Mouse (Mus musculus): Measurements from ENCODE around the gene Foxn2. TPM values are rescaled to one million over a fixed set of nuclear protein-coding genes. Genes with fewer than 3 reads are reported as not detected.
A peak's percentile ranks its signal among the peaks of the same experiment; 100 is the strongest.

Gene Foxn2
- total RNA-seq, 2 experiments from 2014 or later: 15.6 to 15.9 TPM

GRCm38 (mm10) chr17:88498090-88498682, 57.7 kb downstream of the Foxn2 start:
- DNase-seq (ENCODE audit: extremely low spot score in 1 of 2, low spot score in 2 of 2): no peak
- Histone ChIP-seq H3K27ac (no peak overlapping the region), H3K4me3 (no peak overlapping the region)
- intact Hi-C loops (cut with DNase I): no loop called here
- no peak for TF ChIP-seq CTCF (IDR thresholded peaks at IDR 0.05)

GRCm38 (mm10) chr17:88504056-88504455, 63.5 kb downstream of the Foxn2 start:
- intact Hi-C loops (cut with DNase I): no loop called here
- Histone ChIP-seq H3K27ac (no peak overlapping the region), H3K4me3 (no peak overlapping the region)
- no peak for DNase-seq (ENCODE audit: extremely low spot score in 1 of 2, low spot score in 2 of 2)
- TF ChIP-seq CTCF (IDR thresholded peaks at IDR 0.05): no peak

- intact Hi-C loops (cut with DNase I): loop anchor here (5.0 kb wide), 1 partner anchor 63 kb away; the partner anchor contains the start of gene Foxn2
- DNase-seq (ENCODE audit: extremely low spot score in 1 of 2, low spot score in 2 of 2): no peak
- no peak for TF ChIP-seq CTCF (IDR thresholded peaks at IDR 0.05)
- Histone ChIP-seq H3K4me3 (no peak overlapping the region), H3K27ac (no peak overlapping the region)
Measured at GRCm38 (mm10) chr17:88505275-88505723, 64.8 kb downstream of the Foxn2 start.

- H3K4me3 ChIP-seq: no peak overlapping the region
- intact Hi-C loops (cut with DNase I): loop anchor here (5.0 kb wide), 1 partner anchor 64 kb away; the partner anchor contains the start of gene Foxn2
- no peak overlapping the region for H3K27ac ChIP-seq
- TF ChIP-seq CTCF (IDR thresholded peaks at IDR 0.05): no peak
- DNase-seq (ENCODE audit: extremely low spot score in 1 of 2, low spot score in 2 of 2): no peak
Measured at GRCm38 (mm10) chr17:88505941-88506340, 65.4 kb downstream of the Foxn2 start.

GRCm38 (mm10) chr17:88507376-88507775, 66.9 kb downstream of the Foxn2 start:
- Histone ChIP-seq H3K27ac (no peak overlapping the region), H3K4me3 (no peak overlapping the region)
- no peak for DNase-seq (ENCODE audit: extremely low spot score in 1 of 2, low spot score in 2 of 2)
- TF ChIP-seq CTCF (IDR thresholded peaks at IDR 0.05): no peak
- intact Hi-C loops (cut with DNase I): loop anchor here (5.0 kb wide), 1 partner anchor 65 kb away; the partner anchor contains the start of gene Foxn2

GRCm38 (mm10) chr17:88508846-88509508, 68.5 kb downstream of the Foxn2 start:
- Histone ChIP-seq H3K4me3 (no peak overlapping the region), H3K27ac (no peak overlapping the region)
- no peak for DNase-seq (ENCODE audit: extremely low spot score in 1 of 2, low spot score in 2 of 2)
- intact Hi-C loops (cut with DNase I): loop anchor here (5.0 kb wide), 1 partner anchor 67 kb away; the partner anchor contains the start of gene Foxn2
- no peak for TF ChIP-seq CTCF (IDR thresholded peaks at IDR 0.05)

- no peak for TF ChIP-seq CTCF (IDR thresholded peaks at IDR 0.05)
Measured at GRCm38 (mm10) chr17:88509999-88510398, 69.5 kb downstream of the Foxn2 start.

GRCm38 (mm10) chr17:88511095-88511551, 70.6 kb downstream of the Foxn2 start:
- TF ChIP-seq CTCF (IDR thresholded peaks at IDR 0.05): peak; percentile 65
- peak; percentile 68 to 78 for DNase-seq (ENCODE audit: extremely low spot score in 1 of 2, low spot score in 2 of 2)
- Histone ChIP-seq H3K27ac (no peak overlapping the region), H3K4me3 (no peak overlapping the region)
- intact Hi-C loops (cut with DNase I): loop anchor here (1.0 to 5.0 kb wide), 3 partner anchors 224 to 484 kb away; no protein-coding TSS in a partner anchor

More at GRCm38 (mm10) chr17:88509999-88510398, 69.5 kb downstream of the Foxn2 start:
- no peak for DNase-seq (ENCODE audit: extremely low spot score in 1 of 2, low spot score in 2 of 2)
- intact Hi-C loops (cut with DNase I): loop anchor here (2.0 to 5.0 kb wide), 3 partner anchors 68 to 483 kb away; partner anchors contain the start of gene Foxn2
- Histone ChIP-seq H3K27ac (no peak overlapping the region), H3K4me3 (no peak overlapping the region)

GRCm38 (mm10) chr17:88516477-88516876, 76.0 kb downstream of the Foxn2 start:
- Histone ChIP-seq H3K27ac (no peak overlapping the region), H3K4me3 (no peak overlapping the region)
- intact Hi-C loops (cut with DNase I): no loop called here
- no peak for DNase-seq (ENCODE audit: extremely low spot score in 1 of 2, low spot score in 2 of 2)
- TF ChIP-seq CTCF (IDR thresholded peaks at IDR 0.05): no peak

GRCm38 (mm10) chr17:88527781-88528180, 87.3 kb downstream of the Foxn2 start:
- no peak for DNase-seq (ENCODE audit: extremely low spot score in 1 of 2, low spot score in 2 of 2)
- Histone ChIP-seq H3K4me3 (no peak overlapping the region), H3K27ac (no peak overlapping the region)
- intact Hi-C loops (cut with DNase I): loop anchor here (2.0 to 10.0 kb wide), 3 partner anchors 31 to 463 kb away; partner anchors contain the start of gene Fbxo11
- peak; percentile 76 for TF ChIP-seq CTCF (IDR thresholded peaks at IDR 0.05)

- peak within 1 kb of the TSS; percentile 82 for H3K4me3 ChIP-seq
- peak within 1 kb of the TSS; percentile 95 for H3K27ac ChIP-seq
- DNase-seq (ENCODE audit: extremely low spot score in 1 of 2, low spot score in 2 of 2): peak; percentile 97 to 99
- TF ChIP-seq CTCF (IDR thresholded peaks at IDR 0.05): no peak
- intact Hi-C loops (cut with DNase I): loop anchor here (2.0 to 10.0 kb wide), 2 partner anchors 111 to 465 kb away; partner anchors contain the start of gene Fbxo11
Measured at GRCm38 (mm10) chr17:88529519-88530235, 89.2 kb downstream of the Foxn2 start, which contains the start of gene Ppp1r21. Ppp1r21 (plus strand) TSS chr17:88530118.
